Mouse (Mus musculus) right cerebral cortex, postnatal 4 days (tissue): ENCODE data around the gene Slc39a11.
A peak's percentile ranks its signal among the peaks of the same experiment; 100 is the strongest.

Experiments
- DNase-seq: peaks from one replicate; pipeline ENCODE4 v3.0.0-alpha.2; 2022

Slc39a11 gene

GRCm38 (mm10) chr11:113330061-113330591 is 319.8 kb downstream of the Slc39a11 start:
- DNase-seq, result no peak

GRCm38 (mm10) chr11:113327499-113328062 is 322.3 kb downstream of the Slc39a11 start:
- no peak for DNase-seq

- peak; percentile 73 for DNase-seq
Measured at GRCm38 (mm10) chr11:113326387-113327011, 323.4 kb downstream of the Slc39a11 start.

- no peak for DNase-seq
Measured at GRCm38 (mm10) chr11:113321601-113322000, 328.3 kb downstream of the Slc39a11 start.

- no peak for DNase-seq
Measured at GRCm38 (mm10) chr11:113309265-113309951, 340.5 kb downstream of the Slc39a11 start.

GRCm38 (mm10) chr11:113308256-113308941 is 341.5 kb downstream of the Slc39a11 start:
- no peak for DNase-seq

- DNase-seq, result no peak
Measured at GRCm38 (mm10) chr11:113303204-113303603, 346.7 kb downstream of the Slc39a11 start.

- DNase-seq, result no peak
Measured at GRCm38 (mm10) chr11:113299492-113299891, 350.4 kb downstream of the Slc39a11 start.

- DNase-seq, result peak; percentile 76
Measured at GRCm38 (mm10) chr11:113297765-113298164, 352.1 kb downstream of the Slc39a11 start.

- no peak for DNase-seq
Measured at GRCm38 (mm10) chr11:113296912-113297625, 352.8 kb downstream of the Slc39a11 start.

- DNase-seq, result peak; percentile 99
Measured at GRCm38 (mm10) chr11:113296162-113296561, 353.7 kb downstream of the Slc39a11 start.

GRCm38 (mm10) chr11:113294518-113294917 is 355.4 kb downstream of the Slc39a11 start:
- DNase-seq, result no peak

GRCm38 (mm10) chr11:113292906-113293614 is 356.8 kb downstream of the Slc39a11 start:
- no peak for DNase-seq

- DNase-seq, result no peak
Measured at GRCm38 (mm10) chr11:113291781-113292714, 357.8 kb downstream of the Slc39a11 start.

- no peak for DNase-seq
Measured at GRCm38 (mm10) chr11:113290911-113291310, 359.0 kb downstream of the Slc39a11 start.

- DNase-seq, result no peak
Measured at GRCm38 (mm10) chr11:113284951-113285741, 364.7 kb downstream of the Slc39a11 start.

GRCm38 (mm10) chr11:113283376-113283811 is 366.5 kb downstream of the Slc39a11 start:
- DNase-seq, result peak; percentile 55

- DNase-seq, result no peak
Measured at GRCm38 (mm10) chr11:113278238-113278637, 371.6 kb downstream of the Slc39a11 start.

- no peak for DNase-seq
Measured at GRCm38 (mm10) chr11:113277034-113277612, 372.8 kb downstream of the Slc39a11 start.
